Mouse (Mus musculus) forebrain, postnatal 0 days (tissue): ENCODE data around the gene Pgam2. TPM values are rescaled to one million over a fixed set of nuclear protein-coding genes. Genes with fewer than 3 reads are reported as not detected.
A peak's percentile ranks its signal among the peaks of the same experiment; 100 is the strongest.

Experiments
- ATAC-seq: fragments of 200-750 bp; cut with Nextera tagmentation; 2 replicates; pipeline ENCODE4 v1.8.0; 2017; ENCODE audit warnings: mild to moderate bottlenecking, moderate library complexity
- DNase-seq: peaks from one replicate; pipeline ENCODE4 v3.0.0-alpha.2; 2015
- H3K27ac ChIP-seq: fragments of 300-500 bp; sonication (generic); 2 replicates; pipeline ENCODE4 v1.5.1; 2014; ENCODE audit warnings: low read depth, mild to moderate bottlenecking, antibody characterized with exemption, low read length, moderate library complexity, mixed read lengths
- H3K27me3 ChIP-seq: fragments of 300-500 bp; sonication (generic); 2 replicates; pipeline ENCODE4 v1.6.1; 2014; ENCODE audit warnings: mild to moderate bottlenecking, low read length, mixed read lengths; ENCODE audit not compliant: insufficient read depth
- H3K36me3 ChIP-seq: fragments of 300-500 bp; sonication (generic); 2 replicates; pipeline ENCODE4 v1.6.1; 2014; ENCODE audit warnings: mild to moderate bottlenecking, moderate library complexity; ENCODE audit not compliant: insufficient read depth
- H3K4me1 ChIP-seq: fragments of 300-500 bp; sonication (generic); 2 replicates; pipeline ENCODE4 v1.6.1; 2014; ENCODE audit warnings: antibody characterized with exemption; ENCODE audit not compliant: insufficient read depth
- H3K4me2 ChIP-seq: fragments of 300-500 bp; sonication (generic); 2 replicates; pipeline ENCODE4 v1.6.1; 2014; ENCODE audit warnings: low read depth, mild to moderate bottlenecking, moderate library complexity
- H3K4me3 ChIP-seq: fragments of 300-500 bp; sonication (generic); 2 replicates; pipeline ENCODE4 v1.5.1; 2014; ENCODE audit warnings: low read depth, low read length, mixed read lengths
- H3K9ac ChIP-seq: fragments of 300-500 bp; sonication (generic); 2 replicates; pipeline ENCODE4 v1.6.1; 2014; ENCODE audit warnings: mild to moderate bottlenecking
- H3K9me3 ChIP-seq: fragments of 300-500 bp; sonication (generic); 2 replicates; pipeline ENCODE4 v1.6.1; 2016; ENCODE audit warnings: low read length
- CTCF ChIP-seq: sonication (generic); IDR thresholded peaks from 2 replicates; pipeline ENCODE4 v1.5.1; 2016; ENCODE audit warnings: antibody characterized with exemption, control low read depth, low read depth
- whole genome bisulfite sequencing: fragments of 180-500 bp; shearing (Covaris S2); extraction: QIAGEN DNeasy Blood & Tissue Kit; methylation state at CpG from one replicate; pipeline ENCODE4 v1.1.7; 2014; 5-methylcytosine and 5-hydroxymethylcytosine counted together
- polyA plus RNA-seq: library from polyadenylated mRNA; unstranded; fragments of >200 nt; fragmentation: Nextera tagmentation; extraction: Ambion mirVana; gene quantifications from 2 replicates; pipeline ENCODE4 v1.2.1, GENCODE M21; 2015
- total RNA-seq: library from RNA; depleted of rRNA; stranded (reverse); fragments of >200 nt; gene quantifications from 2 replicates; pipeline ENCODE4 v1.2.3, GENCODE M21; 2014; rRNA removed

Gene Pgam2
- total RNA-seq, result 0.38 and 3.5 TPM in 2 replicates
- polyA plus RNA-seq, result 3.3 and 3.5 TPM in 2 replicates

GRCm38 (mm10) chr11:5803551-5803981 is at the start of gene Pgam2:
Gene Pgam2, minus strand, starts transcription at chr11:5803733.
- Histone ChIP-seq H3K4me2 (no peak within 1 kb of the TSS), H3K27ac (no peak within 1 kb of the TSS), H3K36me3 (peaks cover 27% of the 10 kb centered on the region), H3K27me3 (no peaks in the 10 kb centered on the region), H3K4me3 (no peak within 1 kb of the TSS), H3K9ac (no peak within 1 kb of the TSS), H3K4me1 (no peaks in the 10 kb centered on the region), H3K9me3 (no peaks in the 10 kb centered on the region)
- peak; percentile 19 for DNase-seq
- peak; percentile 45 for ATAC-seq
- TF ChIP-seq CTCF, result no peak
- WGBS, result 54% methylated on average over 8 of the region's 8 CpGs

GRCm38 (mm10) chr11:5852314-5852713 is 48.8 kb upstream of the Pgam2 start:
- WGBS, result 91% methylated on average over 1 of the region's 1 CpGs
- ATAC-seq, result no peak
- H3K9ac ChIP-seq, result no peak overlapping the region
- no peak overlapping the region for H3K27ac ChIP-seq
- no peak for TF ChIP-seq CTCF
- no peak overlapping the region for H3K4me2 ChIP-seq
- H3K4me1 ChIP-seq, result peaks cover 8% of the 10 kb centered on the region; the same call in 1 of the 2 replicates
- DNase-seq, result no peak
- no peaks in the 10 kb centered on the region for H3K9me3 ChIP-seq
- H3K36me3 ChIP-seq, result no peaks in the 10 kb centered on the region
- H3K4me3 ChIP-seq, result no peak overlapping the region
- no peaks in the 10 kb centered on the region for H3K27me3 ChIP-seq

- 54% methylated on average over 4 of the region's 4 CpGs for WGBS
- no peaks in the 10 kb centered on the region for H3K36me3 ChIP-seq
- H3K4me3 ChIP-seq, result no peak overlapping the region
- no peak overlapping the region for H3K27ac ChIP-seq
- peaks cover 8% of the 10 kb centered on the region; the same call in 1 of the 2 replicates for H3K4me1 ChIP-seq
- no peak for TF ChIP-seq CTCF
- no peaks in the 10 kb centered on the region for H3K9me3 ChIP-seq
- no peak overlapping the region for H3K9ac ChIP-seq
- ATAC-seq, result no peak
- no peaks in the 10 kb centered on the region for H3K27me3 ChIP-seq
- no peak for DNase-seq
- no peak overlapping the region for H3K4me2 ChIP-seq
Observed at GRCm38 (mm10) chr11:5851021-5851736, 47.6 kb upstream of the Pgam2 start.

GRCm38 (mm10) chr11:5850452-5850851 is 46.9 kb upstream of the Pgam2 start:
- H3K36me3 ChIP-seq, result no peaks in the 10 kb centered on the region
- H3K9me3 ChIP-seq, result no peaks in the 10 kb centered on the region
- H3K27ac ChIP-seq, result no peak overlapping the region
- H3K4me3 ChIP-seq, result no peak overlapping the region
- H3K4me2 ChIP-seq, result no peak overlapping the region
- DNase-seq (no peak), ATAC-seq (no peak)
- H3K9ac ChIP-seq, result no peak overlapping the region
- 67% methylated on average over 5 of the region's 5 CpGs for whole genome bisulfite sequencing
- H3K4me1 ChIP-seq, result peaks cover 8% of the 10 kb centered on the region; the same call in 1 of the 2 replicates
- TF ChIP-seq CTCF, result no peak
- no peaks in the 10 kb centered on the region for H3K27me3 ChIP-seq

- H3K27ac ChIP-seq, result peak overlapping the region; percentile 23; the same call in 1 of the 2 replicates
- H3K36me3 ChIP-seq, result no peaks in the 10 kb centered on the region
- WGBS, result 36% methylated on average over 2 of the region's 2 CpGs
- DNase-seq, result no peak
- no peaks in the 10 kb centered on the region for H3K27me3 ChIP-seq
- peaks cover 8% of the 10 kb centered on the region; the same call in 1 of the 2 replicates for H3K4me1 ChIP-seq
- no peak overlapping the region for H3K4me2 ChIP-seq
- no peaks in the 10 kb centered on the region for H3K9me3 ChIP-seq
- no peak for TF ChIP-seq CTCF
- no peak overlapping the region for H3K4me3 ChIP-seq
- H3K9ac ChIP-seq, result no peak overlapping the region
- ATAC-seq, result no peak
Observed at GRCm38 (mm10) chr11:5849316-5849715, 45.8 kb upstream of the Pgam2 start.

- no peak overlapping the region for H3K4me3 ChIP-seq
- DNase-seq (peak; percentile 81), ATAC-seq (peak; percentile 95)
- no peaks in the 10 kb centered on the region for H3K36me3 ChIP-seq
- no peak overlapping the region for H3K4me2 ChIP-seq
- no peak overlapping the region for H3K9ac ChIP-seq
- H3K4me1 ChIP-seq, result peaks cover 8% of the 10 kb centered on the region; the same call in 1 of the 2 replicates
- TF ChIP-seq CTCF, result no peak
- H3K27me3 ChIP-seq, result no peaks in the 10 kb centered on the region
- peak overlapping the region; percentile 23; the same call in 1 of the 2 replicates for H3K27ac ChIP-seq
- H3K9me3 ChIP-seq, result no peaks in the 10 kb centered on the region
- 16% methylated on average over 6 of the region's 6 CpGs for WGBS
Observed at GRCm38 (mm10) chr11:5848741-5849140, 45.2 kb upstream of the Pgam2 start.

- Histone ChIP-seq H3K36me3 (no peaks in the 10 kb centered on the region), H3K4me3 (no peak overlapping the region), H3K9ac (no peak overlapping the region), H3K9me3 (no peaks in the 10 kb centered on the region), H3K4me1 (peaks cover 8% of the 10 kb centered on the region; the same call in 1 of the 2 replicates), H3K27me3 (no peaks in the 10 kb centered on the region), H3K27ac (no peak overlapping the region), H3K4me2 (no peak overlapping the region)
- no peak for ATAC-seq
- no peak for TF ChIP-seq CTCF
- WGBS, result 78% methylated on average over 7 of the region's 7 CpGs
- DNase-seq, result no peak
Observed at GRCm38 (mm10) chr11:5846639-5847345, 43.3 kb upstream of the Pgam2 start.
